Mouse (Mus musculus): ENCODE data around the gene Ltk.
"Not testable (repeated sequence)": the region's sequence is repeated elsewhere in the genome, so short reads cannot be mapped to it uniquely, and the experiment has no call there.

Ltk gene

GRCm38 (mm10) chr2:119758844-119759835, 1.1 kb downstream of the Ltk start:
- peak; percentile 46 for DNase-seq (ENCODE audit: low read depth, low spot score)

GRCm38 (mm10) chr2:119758101-119758843, 2.0 kb downstream of the Ltk start:
- DNase-seq (ENCODE audit: low read depth, low spot score), result no peak

GRCm38 (mm10) chr2:119757601-119758100, 2.6 kb downstream of the Ltk start:
- peak; percentile 54 for DNase-seq (ENCODE audit: low read depth, low spot score)

- DNase-seq (ENCODE audit: low read depth, low spot score), result no peak
Observed at GRCm38 (mm10) chr2:119749260-119749659, 11.0 kb downstream of the Ltk start.

GRCm38 (mm10) chr2:119747554-119747953, 12.7 kb downstream of the Ltk start:
- DNase-seq (ENCODE audit: low read depth, low spot score), result no peak

- peak; percentile 41 for DNase-seq (ENCODE audit: low read depth, low spot score)
Observed at GRCm38 (mm10) chr2:119745281-119745680, 14.9 kb downstream of the Ltk start.

GRCm38 (mm10) chr2:119744163-119745111, 15.8 kb downstream of the Ltk start:
- DNase-seq (ENCODE audit: low read depth, low spot score), result peak; percentile 52

GRCm38 (mm10) chr2:119743808-119744162, 16.4 kb downstream of the Ltk start:
- peak; percentile 53 for DNase-seq (ENCODE audit: low read depth, low spot score)

GRCm38 (mm10) chr2:119743176-119743807, 16.9 kb downstream of the Ltk start:
- peak; percentile 29 for DNase-seq (ENCODE audit: low read depth, low spot score)

GRCm38 (mm10) chr2:119742461-119743175, 17.6 kb downstream of the Ltk start:
- peak; percentile 57 for DNase-seq (ENCODE audit: low read depth, low spot score)

GRCm38 (mm10) chr2:119741581-119742411, 18.4 kb downstream of the Ltk start, which contains the start of gene Itpka:
Gene Itpka (plus strand): TSS chr2:119742337.
- DNase-seq (ENCODE audit: low read depth, low spot score), result peak; percentile 97

- DNase-seq (ENCODE audit: low read depth, low spot score), result no peak
Observed at GRCm38 (mm10) chr2:119740567-119740966, 19.7 kb downstream of the Ltk start.

GRCm38 (mm10) chr2:119737124-119737523, 23.1 kb downstream of the Ltk start:
- no peak for DNase-seq (ENCODE audit: low read depth, low spot score)

- no peak for DNase-seq (ENCODE audit: low read depth, low spot score)
Observed at GRCm38 (mm10) chr2:119730735-119731134, 29.5 kb downstream of the Ltk start.

GRCm38 (mm10) chr2:119727762-119728416, 32.3 kb downstream of the Ltk start:
- no peak for DNase-seq (ENCODE audit: low read depth, low spot score)

- DNase-seq (ENCODE audit: low read depth, low spot score), result no peak
Observed at GRCm38 (mm10) chr2:119721070-119721469, 39.2 kb downstream of the Ltk start.

- not testable (repeated sequence) for DNase-seq (ENCODE audit: low read depth, low spot score)
Observed at GRCm38 (mm10) chr2:119715868-119716267, 44.4 kb downstream of the Ltk start.

GRCm38 (mm10) chr2:119710011-119710410, 50.2 kb downstream of the Ltk start:
- peak; percentile 60 for DNase-seq (ENCODE audit: low read depth, low spot score)

Measured in R1 (cell line).